Mouse (Mus musculus) mature B cell (primary cell): ENCODE measurements around the gene Slc35a3.
"Not testable (repeated sequence)": the region's sequence is repeated elsewhere in the genome, so short reads cannot be mapped to it uniquely, and the experiment has no call there.

ENCODE experiments used
- in situ Hi-C: fragments of 300-500 bp; cut with MboI; formaldehyde crosslinking; loops from 2 replicates; pipeline ENCODE4 v1.14.3; 2019

Slc35a3 gene

GRCm38 (mm10) chr3:116698786-116699185, 13.8 kb downstream of the Slc35a3 start:
- in situ Hi-C loops, result no loop called here

DNA sequence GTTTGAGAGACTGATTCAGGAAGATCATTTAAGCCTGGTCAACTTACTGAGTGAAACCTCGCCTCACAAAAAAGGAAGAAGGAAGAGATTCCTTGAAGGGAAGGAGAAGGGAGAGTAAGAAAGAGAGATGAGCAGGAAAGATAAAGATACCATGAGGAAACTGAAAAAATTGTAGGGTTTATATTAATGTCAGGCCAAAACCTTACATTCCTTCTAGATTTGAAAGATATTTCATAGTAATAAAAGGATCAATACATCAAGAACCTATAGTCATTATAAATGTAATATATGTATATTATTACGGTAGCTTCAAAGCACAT, 17.0 kb downstream of the Slc35a3 start:
- in situ Hi-C loops, result no loop called here

DNA sequence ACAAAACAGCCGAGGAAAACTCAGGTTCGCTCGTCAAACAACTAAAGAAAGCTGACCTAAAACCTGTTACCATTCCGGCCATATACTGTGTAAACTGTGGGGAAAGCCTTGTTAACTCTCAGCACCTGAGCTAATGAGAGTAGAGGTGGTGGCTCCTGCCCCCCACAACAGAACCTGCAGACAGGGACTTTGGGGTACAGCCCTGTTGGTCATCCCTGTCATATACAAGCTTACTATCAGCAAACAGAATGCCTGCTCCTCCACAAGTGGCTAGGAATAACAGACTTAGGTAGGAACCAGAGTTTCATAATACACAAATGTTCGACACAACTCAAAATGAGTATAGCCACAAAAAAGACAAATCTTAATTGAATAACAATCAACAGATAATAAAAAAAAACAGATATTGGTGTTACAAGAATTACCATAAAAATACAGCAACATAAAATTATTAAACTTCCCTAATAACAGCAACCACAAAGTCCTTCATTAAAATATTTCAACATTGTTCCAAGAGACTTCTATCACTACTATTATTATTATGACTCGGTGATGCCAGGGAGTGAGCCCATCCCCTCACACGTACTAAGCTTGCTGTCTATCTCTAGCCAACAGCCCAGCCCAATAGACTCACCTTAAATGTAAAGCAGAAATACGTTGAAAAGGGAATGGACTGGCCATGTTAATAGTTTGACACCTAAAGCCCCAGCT, 17.5 kb downstream of the Slc35a3 start:
- in situ Hi-C loops, result no loop called here

DNA sequence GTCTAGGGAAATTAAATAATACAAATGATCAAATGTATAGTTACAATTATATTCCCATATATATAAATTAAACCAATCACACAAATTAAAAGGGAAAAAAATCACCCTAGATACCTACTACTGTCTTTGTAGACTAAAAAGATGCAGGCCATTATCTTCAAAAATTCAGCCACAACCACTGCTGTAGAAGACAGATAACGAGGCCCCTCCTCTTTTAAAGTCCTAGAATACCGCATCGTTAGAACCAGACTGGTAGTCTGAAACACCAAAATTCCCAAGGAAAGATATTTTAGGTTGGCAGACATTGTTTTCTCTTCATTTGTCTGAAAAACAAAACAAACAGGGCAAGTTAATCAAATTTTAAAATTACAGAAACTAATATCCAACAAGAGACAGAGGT, 18.3 kb downstream of the Slc35a3 start:
- in situ Hi-C loops, result no loop called here

GRCm38 (mm10) chr3:116681160-116681559, 31.5 kb downstream of the Slc35a3 start, which contains the start of gene Gm43191:
Gm43191 (minus strand) TSS chr3:116681260.
- in situ Hi-C loops, result no loop called here

DNA sequence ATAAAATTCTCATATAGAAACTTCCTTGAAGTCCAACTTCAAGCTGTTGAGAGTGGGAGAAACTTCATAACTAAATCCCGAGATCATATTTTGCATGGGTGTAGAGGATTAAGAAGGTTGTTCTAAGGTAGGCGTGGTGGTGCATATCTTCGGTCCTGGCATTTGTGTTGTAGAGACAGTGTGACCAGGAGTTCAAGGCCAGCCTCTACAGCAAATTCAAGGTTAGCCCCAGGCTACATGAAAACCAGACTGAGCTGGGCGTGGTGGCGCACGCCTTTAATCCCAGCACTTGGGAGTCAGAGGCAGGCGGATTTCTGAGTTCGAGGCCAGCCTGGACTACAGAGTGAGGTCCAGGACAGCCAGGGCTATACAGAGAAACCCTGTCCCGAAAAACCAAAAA, 48.4 kb downstream of the Slc35a3 start:
- in situ Hi-C loops, result not testable (repeated sequence)

DNA sequence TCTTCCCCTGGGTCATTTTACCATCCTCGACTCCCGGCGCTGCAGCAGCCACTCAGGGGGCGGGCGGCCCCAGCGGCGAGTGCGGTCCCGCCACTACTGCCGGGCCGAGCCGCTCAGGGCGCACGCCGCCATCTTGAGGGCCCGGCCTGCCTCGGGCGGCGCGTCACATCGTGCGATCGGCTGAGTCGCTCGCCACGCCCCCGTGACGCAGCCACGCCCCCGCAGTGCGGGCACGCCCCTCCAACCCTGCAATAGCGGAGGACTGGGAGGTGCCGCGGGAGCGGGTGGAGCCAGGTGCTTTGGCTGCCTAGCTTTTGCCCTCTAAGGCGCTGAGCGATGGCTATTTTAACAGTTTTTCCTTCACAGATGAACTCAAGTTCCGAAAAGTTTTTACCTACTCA, 50.2 kb downstream of the Slc35a3 start, which contains the start of gene Mfsd14a:
Gene Mfsd14a (minus strand): TSS at position 215 of the 401 bp plus-strand sequence.
- in situ Hi-C loops, result no loop called here

DNA sequence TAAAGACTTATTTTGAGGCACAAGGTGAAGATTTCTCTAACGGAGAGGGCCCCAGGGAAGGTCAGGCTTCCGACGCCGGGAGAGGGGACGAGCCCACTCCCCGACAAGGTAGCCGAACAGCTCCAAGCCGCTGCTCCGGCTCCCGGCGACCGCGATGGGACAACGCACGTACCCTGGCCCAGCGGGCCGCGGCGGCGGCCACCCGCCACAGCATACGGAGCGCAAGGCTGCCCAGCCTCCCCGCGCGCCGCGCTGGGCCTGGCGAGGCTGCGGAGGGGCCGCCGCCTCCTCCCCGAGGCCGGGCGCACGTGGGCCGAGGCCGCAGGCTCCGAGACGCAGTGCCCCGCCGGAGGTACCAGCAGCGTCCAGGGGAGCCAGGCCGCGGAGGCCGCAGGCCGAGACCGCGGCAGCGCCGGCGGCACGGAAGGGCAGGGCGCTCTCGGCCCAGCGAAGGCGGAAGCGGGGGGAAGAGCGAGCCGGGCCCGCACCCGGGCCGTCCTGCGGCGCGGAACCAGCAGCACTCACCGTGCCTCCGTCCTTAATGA, 50.7 kb downstream of the Slc35a3 start:
- in situ Hi-C loops, result no loop called here

DNA sequence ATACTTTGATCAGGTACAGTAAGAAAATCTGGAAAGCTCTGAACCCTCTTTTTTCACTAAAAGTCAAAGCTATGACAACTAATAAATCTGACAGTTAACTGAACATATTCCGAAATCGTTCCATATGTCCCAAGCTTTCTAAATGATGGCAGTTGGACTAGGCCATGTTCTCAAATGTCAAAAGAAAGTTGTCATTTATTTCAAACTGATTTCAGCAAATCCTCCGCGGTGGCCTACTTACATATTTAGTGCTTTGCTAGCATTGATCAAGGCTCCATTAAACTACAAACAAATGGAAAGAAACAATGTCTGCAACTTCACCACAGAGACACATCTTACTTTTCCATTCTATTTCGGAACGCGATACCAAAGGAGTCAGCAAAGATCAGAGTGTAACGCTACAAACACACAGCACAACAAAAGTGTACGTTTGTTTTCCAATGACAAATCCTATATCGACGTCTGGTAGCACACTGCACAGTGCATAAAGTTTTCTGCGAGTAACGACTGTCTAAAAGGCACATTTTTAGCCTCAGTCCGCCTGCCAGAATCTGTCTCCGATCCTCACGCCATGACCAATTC, 51.3 kb downstream of the Slc35a3 start:
- in situ Hi-C loops, result no loop called here

DNA sequence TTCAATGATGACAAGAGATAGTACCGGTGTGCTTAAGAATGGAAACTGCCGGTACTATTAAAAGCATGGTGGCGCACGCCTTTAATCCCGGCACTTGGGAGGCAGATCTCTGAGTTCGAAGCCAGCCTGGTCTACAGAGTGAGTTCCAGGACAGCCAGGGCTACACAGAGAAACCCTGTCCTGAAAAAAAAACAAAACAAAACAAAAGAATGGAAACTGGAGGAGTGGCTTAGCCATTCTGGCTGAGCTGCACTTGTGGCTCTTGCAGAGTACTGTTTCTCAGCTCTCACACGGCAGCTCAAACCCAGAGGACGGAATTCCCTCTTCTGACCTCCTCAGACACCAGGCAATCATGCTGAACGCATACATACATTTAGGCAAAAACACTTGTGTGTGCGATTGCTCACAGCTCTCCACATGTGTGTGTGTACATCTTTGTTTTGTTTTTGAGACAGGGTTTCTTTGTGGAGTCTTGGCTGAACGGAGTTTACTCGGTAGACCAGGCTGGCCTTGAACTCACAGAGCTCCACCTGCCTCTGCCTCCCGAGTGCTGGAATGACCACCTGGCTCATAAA, 52.7 kb downstream of the Slc35a3 start:
- in situ Hi-C loops, result no loop called here

GRCm38 (mm10) chr3:116658928-116659565, 53.6 kb downstream of the Slc35a3 start:
- in situ Hi-C loops, result no loop called here

DNA sequence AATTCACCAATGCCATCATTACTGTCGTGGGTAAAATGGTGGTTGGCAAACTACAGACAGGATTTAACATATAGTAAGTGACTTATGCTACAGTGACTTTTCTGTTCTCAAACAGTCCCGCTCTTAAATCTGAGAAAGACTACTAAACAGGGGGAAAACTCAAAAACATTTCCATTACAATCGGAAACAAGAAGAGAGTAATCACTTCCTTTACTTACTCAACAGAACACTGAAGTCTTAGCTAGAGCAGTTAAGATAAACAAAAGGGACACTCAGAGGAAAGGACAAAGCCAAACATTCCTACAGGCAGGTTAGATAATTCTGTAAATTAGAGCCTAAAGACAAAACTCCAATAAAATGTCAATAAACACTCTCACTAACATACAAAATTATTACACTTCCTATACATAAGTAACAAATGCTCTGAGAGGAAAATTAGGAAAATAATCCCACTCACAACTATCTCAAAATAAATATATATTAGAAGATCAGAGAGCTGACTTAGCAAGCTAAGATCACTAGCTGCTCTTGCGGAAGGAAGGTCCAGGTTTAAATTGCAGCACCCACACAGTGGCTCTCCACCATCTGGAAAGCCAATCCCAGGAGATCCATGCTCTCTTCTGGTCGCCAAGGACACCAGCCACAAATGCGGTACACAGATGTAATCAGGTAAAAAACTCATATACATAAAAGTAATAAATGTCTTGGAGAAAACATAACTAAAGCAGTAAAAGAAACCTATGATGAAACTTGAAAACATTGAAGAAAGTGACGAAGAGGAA, 56.3 kb downstream of the Slc35a3 start:
- in situ Hi-C loops, result no loop called here

DNA sequence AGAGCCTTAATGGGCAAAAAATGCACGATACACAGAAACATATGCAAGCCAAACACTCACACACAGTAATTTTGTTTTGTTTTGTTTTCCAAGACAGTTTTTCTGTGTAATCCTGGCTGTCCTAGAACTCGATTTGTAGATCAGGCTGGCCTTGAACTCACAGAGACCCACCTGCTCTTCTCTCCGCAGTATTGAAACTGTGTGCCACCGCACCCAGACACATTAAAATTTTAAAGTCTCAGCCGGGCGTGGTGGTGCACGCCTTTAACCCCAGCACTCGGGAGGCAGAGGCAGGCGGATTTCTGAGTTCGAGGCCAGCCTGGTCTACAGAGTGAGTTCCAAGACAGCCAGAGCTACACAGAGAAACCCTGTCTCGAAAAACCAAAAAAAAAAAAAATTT, 58.6 kb downstream of the Slc35a3 start:
- in situ Hi-C loops, result not testable (repeated sequence)

GRCm38 (mm10) chr3:116653278-116653945, 59.2 kb downstream of the Slc35a3 start:
- in situ Hi-C loops, result no loop called here

DNA sequence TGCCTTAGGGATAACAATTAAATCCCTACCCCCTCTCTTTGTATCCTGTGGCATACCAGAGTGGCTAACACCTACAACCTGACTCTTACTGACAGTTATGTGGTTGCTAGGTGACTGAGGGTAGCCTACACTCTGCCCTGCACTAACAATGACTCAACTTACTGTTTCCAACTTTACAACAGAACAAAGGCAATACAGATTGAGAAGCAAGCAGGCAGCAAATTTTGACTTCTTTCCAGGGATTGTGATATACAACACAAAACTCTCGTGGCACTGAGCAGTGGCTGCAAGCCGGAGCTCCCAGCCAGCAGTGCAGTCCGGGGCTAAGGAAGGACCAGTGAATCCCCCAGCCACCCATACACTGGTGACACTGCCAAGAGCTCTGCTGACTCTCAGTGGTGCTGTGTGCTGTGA, 60.6 kb downstream of the Slc35a3 start:
- in situ Hi-C loops, result no loop called here

- in situ Hi-C loops, result no loop called here
Observed at GRCm38 (mm10) chr3:116650698-116651097, 61.9 kb downstream of the Slc35a3 start.

GRCm38 (mm10) chr3:116648805-116649204, 63.8 kb downstream of the Slc35a3 start:
- in situ Hi-C loops, result no loop called here

GRCm38 (mm10) chr3:116646387-116646786, 66.2 kb downstream of the Slc35a3 start:
- in situ Hi-C loops, result no loop called here

- in situ Hi-C loops, result no loop called here
Observed at GRCm38 (mm10) chr3:116642373-116642772, 70.3 kb downstream of the Slc35a3 start.

DNA sequence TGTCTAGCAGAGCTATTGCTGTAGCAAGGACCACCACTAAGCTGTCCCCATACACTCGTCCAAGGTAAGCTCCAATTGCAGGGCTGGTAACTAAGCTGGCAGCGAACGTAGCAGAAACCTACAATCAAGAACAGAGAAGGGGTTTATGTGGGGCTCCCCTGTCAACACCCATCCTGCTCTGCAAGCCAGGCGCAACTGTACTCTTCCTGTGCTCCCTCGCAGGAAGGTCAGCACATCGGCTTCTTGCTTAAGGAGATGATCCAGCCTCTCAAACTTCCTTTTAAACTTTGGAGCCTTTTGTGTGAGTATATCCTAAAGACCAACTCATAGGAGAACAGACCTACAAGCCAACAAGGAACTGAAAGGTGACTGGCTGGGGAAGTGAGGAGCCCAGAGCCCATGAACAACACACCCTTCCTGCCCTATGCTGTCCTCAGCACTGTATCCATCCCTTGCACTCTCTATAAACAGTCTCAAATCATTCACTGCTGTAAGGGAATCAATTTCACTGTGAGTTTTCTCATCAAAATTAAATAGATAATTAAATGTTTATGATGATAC, 70.7 kb downstream of the Slc35a3 start:
- in situ Hi-C loops, result no loop called here

DNA sequence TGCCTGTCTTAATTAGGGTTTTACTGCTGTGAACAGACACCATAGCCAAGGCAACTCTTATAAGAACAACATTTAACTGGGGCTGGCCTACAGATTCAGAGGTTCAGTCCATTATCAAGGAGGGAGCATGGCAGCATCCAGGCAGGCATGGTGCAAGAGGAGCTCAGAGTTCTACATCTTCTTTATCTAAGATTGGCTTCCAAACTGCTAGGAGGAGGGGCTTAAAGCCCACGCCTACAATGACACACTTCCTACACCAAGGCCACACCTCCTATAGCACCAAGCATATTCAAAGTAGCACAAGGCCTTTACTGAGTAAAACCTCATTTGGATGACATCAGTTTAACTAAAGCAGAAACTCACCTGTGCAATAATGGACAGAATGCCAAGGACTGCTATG, 72.6 kb downstream of the Slc35a3 start:
- in situ Hi-C loops, result no loop called here
